Mouse (Mus musculus): Measurements from ENCODE around the gene Slc16a11. TPM values are rescaled to one million over a fixed set of nuclear protein-coding genes. Genes with fewer than 3 reads are reported as not detected.
A peak's percentile ranks its signal among the peaks of the same experiment; 100 is the strongest.

Slc16a11 gene
- total and polyA plus RNA-seq, 3 experiments: 0.34 to 9.6 (median 0.52) TPM

DNA sequence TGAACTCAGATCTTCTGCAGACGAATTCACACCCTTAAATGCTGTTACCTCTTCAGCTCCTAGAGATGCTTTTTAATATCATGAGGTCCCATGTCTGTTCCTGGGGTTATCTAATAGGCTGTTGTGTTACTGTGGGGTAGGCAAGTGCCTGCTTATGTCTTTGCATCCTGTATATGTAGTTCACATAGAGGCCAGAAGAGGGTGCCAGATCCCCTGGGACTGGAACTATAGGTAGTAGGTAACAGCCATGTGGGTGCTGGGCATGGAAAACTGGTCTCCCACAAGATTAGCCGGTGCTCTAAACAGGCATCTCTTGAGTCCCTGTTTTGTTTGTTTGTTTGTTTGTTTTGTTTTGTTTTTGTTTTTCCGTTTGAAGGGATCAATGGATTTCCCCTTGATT is 40.7 kb upstream of the Slc16a11 start:
- DNase-seq: no peak
- H3K27ac ChIP-seq: no peak overlapping the region
- H3K27me3 ChIP-seq (ENCODE audit: control insufficient read depth, insufficient read depth, low read length): no peaks in the 10 kb centered on the region
- 47% methylated on average over 3 of the region's 3 CpGs for whole genome bisulfite sequencing
- TF ChIP-seq EP300 (IDR thresholded peaks at IDR 0.05; ENCODE audit: insufficient read depth, low read depth, low read length): no peak
- peak; percentile 60 for TF ChIP-seq CTCF (IDR thresholded peaks at IDR 0.05)
- no peak for TF ChIP-seq POLR2A (IDR thresholded peaks at IDR 0.05; ENCODE audit: insufficient read depth, low read depth, low read length)
- no peaks in the 10 kb centered on the region for H3K36me3 ChIP-seq (ENCODE audit: control insufficient read depth, insufficient read depth, low read length)
- H3K9ac ChIP-seq (ENCODE audit: low read depth, low read length): no peak overlapping the region
- no peaks in the 10 kb centered on the region for H3K4me1 ChIP-seq (ENCODE audit: control insufficient read depth, insufficient read depth, low read length)
- H3K79me2 ChIP-seq (replicated peaks; ENCODE audit: control insufficient read depth, insufficient read depth, low read length): no peaks in the 10 kb centered on the region
- H3K4me3 ChIP-seq: no peak overlapping the region
- intact Hi-C loops (cut with DNase I): loop anchor here (5.0 kb wide), 1 partner anchor 40 kb away; the partner anchor contains the start of gene Slc16a11

DNA sequence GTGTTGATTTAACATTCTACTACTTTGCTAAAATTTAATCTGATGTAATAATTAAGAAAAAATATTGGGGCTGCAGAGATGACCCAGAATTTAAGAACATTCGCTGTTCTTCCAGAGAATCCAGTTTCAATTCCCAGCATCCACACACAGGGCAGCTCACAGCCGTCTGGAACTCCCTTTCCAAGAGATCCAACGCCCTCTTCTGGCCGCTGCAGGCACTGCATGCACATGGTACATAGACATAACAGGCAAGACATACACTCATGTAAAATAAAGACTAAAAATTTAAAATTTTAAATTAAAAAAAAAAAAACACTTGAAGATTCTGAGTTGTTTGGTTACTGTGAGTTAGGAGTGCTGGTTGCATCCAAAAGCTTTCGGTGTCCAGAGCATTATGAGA is 40.3 kb upstream of the Slc16a11 start:
- intact Hi-C loops (cut with DNase I): loop anchor here (5.0 kb wide), 1 partner anchor 40 kb away; the partner anchor contains the start of gene Slc16a11
- H3K9ac ChIP-seq (ENCODE audit: low read depth, low read length): no peak overlapping the region
- DNase-seq: no peak

DNA sequence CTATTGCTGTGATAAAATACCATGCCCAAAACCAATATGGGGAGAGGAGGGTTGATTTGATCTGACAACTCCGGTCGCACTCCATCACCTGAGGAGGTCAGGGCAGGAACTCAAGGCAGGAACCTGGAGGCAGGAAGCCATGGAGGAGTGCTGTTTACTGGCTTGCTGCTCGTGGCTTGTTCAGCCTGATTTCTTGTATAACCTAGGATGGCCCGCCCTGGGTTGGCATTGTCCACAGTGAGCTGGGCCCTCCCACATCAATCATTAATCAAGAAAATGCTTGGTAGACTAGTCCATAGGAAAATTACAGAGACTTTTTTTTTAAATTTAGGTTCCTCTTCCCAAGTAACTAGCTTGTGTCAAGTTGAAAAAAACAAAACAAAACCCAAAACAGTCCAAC is 38.1 kb upstream of the Slc16a11 start:
- Histone ChIP-seq H3K27me3 (ENCODE audit: control insufficient read depth, insufficient read depth, low read length) (no peaks in the 10 kb centered on the region), H3K79me2 (replicated peaks; ENCODE audit: control insufficient read depth, insufficient read depth, low read length) (no peaks in the 10 kb centered on the region), H3K4me3 (no peak overlapping the region), H3K27ac (no peak overlapping the region), H3K36me3 (ENCODE audit: control insufficient read depth, insufficient read depth, low read length) (no peaks in the 10 kb centered on the region), H3K4me1 (ENCODE audit: control insufficient read depth, insufficient read depth, low read length) (no peaks in the 10 kb centered on the region), H3K9ac (ENCODE audit: low read depth, low read length) (no peak overlapping the region)
- intact Hi-C loops (cut with DNase I): loop anchor here (5.0 kb wide), 1 partner anchor 38 kb away; the partner anchor contains the start of gene Slc16a11
- TF ChIP-seq POLR2A (IDR thresholded peaks at IDR 0.05; ENCODE audit: insufficient read depth, low read depth, low read length) (no peak), CTCF (IDR thresholded peaks at IDR 0.05) (no peak), EP300 (IDR thresholded peaks at IDR 0.05; ENCODE audit: insufficient read depth, low read depth, low read length) (no peak)
- no peak for DNase-seq
- WGBS: 80% methylated on average over 4 of the region's 4 CpGs

More for the DNA sequence above, 40.3 kb upstream of the Slc16a11 start:
- Histone ChIP-seq H3K79me2 (replicated peaks; ENCODE audit: control insufficient read depth, insufficient read depth, low read length) (no peaks in the 10 kb centered on the region), H3K4me3 (no peak overlapping the region), H3K4me1 (ENCODE audit: control insufficient read depth, insufficient read depth, low read length) (no peaks in the 10 kb centered on the region), H3K27me3 (ENCODE audit: control insufficient read depth, insufficient read depth, low read length) (no peaks in the 10 kb centered on the region), H3K36me3 (ENCODE audit: control insufficient read depth, insufficient read depth, low read length) (no peaks in the 10 kb centered on the region), H3K27ac (no peak overlapping the region)
- TF ChIP-seq EP300 (IDR thresholded peaks at IDR 0.05; ENCODE audit: insufficient read depth, low read depth, low read length) (no peak), POLR2A (IDR thresholded peaks at IDR 0.05; ENCODE audit: insufficient read depth, low read depth, low read length) (no peak), CTCF (IDR thresholded peaks at IDR 0.05) (no peak)
- 54% methylated on average over 5 of the region's 5 CpGs for WGBS

DNA sequence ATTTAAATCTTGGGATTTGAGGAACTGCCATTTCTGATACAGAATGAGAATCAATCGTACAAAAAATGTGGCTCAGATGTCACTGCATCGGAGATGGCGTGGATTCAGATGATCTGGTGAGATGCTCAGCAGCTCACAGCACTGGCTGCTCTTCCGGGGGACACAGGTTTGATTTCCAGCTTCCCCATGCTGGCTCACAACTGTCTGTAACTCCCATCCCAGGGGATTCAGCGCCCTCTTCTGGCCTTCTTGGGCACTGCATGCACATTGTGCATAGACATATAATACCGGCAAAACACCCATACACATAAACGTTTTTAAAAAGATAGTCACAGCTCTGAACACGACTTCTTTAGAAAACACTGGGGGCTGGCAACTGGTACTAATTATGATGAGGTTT is 34.9 kb upstream of the Slc16a11 start:
- Histone ChIP-seq H3K79me2 (replicated peaks; ENCODE audit: control insufficient read depth, insufficient read depth, low read length) (no peaks in the 10 kb centered on the region), H3K27me3 (ENCODE audit: control insufficient read depth, insufficient read depth, low read length) (no peaks in the 10 kb centered on the region), H3K27ac (no peak overlapping the region), H3K4me1 (ENCODE audit: control insufficient read depth, insufficient read depth, low read length) (no peaks in the 10 kb centered on the region), H3K4me3 (no peak overlapping the region), H3K36me3 (ENCODE audit: control insufficient read depth, insufficient read depth, low read length) (no peaks in the 10 kb centered on the region), H3K9ac (ENCODE audit: low read depth, low read length) (no peak overlapping the region)
- TF ChIP-seq EP300 (IDR thresholded peaks at IDR 0.05; ENCODE audit: insufficient read depth, low read depth, low read length) (no peak), CTCF (IDR thresholded peaks at IDR 0.05) (peak; percentile 37)
- DNase-seq: no peak
- intact Hi-C loops (cut with DNase I): no loop called here
- 71% methylated on average over 8 of the region's 8 CpGs for WGBS

- DNase-seq: no peak
- Histone ChIP-seq H3K4me3 (no peak overlapping the region), H3K9ac (ENCODE audit: low read depth, low read length) (no peak overlapping the region), H3K79me2 (replicated peaks; ENCODE audit: control insufficient read depth, insufficient read depth, low read length) (no peaks in the 10 kb centered on the region), H3K27me3 (ENCODE audit: control insufficient read depth, insufficient read depth, low read length) (no peaks in the 10 kb centered on the region), H3K4me1 (ENCODE audit: control insufficient read depth, insufficient read depth, low read length) (no peaks in the 10 kb centered on the region), H3K27ac (no peak overlapping the region), H3K36me3 (ENCODE audit: control insufficient read depth, insufficient read depth, low read length) (no peaks in the 10 kb centered on the region)
- WGBS: 80% methylated on average over 11 of the region's 11 CpGs
- intact Hi-C loops (cut with DNase I): no loop called here
- TF ChIP-seq EP300 (IDR thresholded peaks at IDR 0.05; ENCODE audit: insufficient read depth, low read depth, low read length): no peak
- no peak for TF ChIP-seq CTCF (IDR thresholded peaks at IDR 0.05)
- no peak for TF ChIP-seq POLR2A (IDR thresholded peaks at IDR 0.05; ENCODE audit: insufficient read depth, low read depth, low read length)
Measured at GRCm38 (mm10) chr11:70178311-70178710, 34.2 kb upstream of the Slc16a11 start.

DNA sequence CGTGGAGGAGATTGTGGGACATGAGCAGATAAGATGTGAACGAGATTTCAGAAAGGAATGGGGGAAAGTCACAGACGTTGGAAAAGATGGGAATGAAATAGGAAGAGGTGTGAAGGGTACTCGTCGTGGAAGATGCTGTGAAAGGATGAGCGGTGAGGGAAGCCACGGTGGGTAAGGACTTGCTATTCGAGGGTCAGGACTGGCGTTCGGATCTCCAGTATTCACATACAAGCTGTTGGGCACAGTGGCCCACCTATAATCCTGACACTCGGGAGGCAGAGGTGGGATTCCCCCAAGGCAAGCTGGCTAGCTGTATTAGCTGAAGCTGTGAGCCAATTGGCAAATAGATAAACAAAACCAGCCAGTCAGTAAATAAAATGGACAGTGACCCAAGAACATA is 33.8 kb upstream of the Slc16a11 start:
- H3K27me3 ChIP-seq (ENCODE audit: control insufficient read depth, insufficient read depth, low read length): no peaks in the 10 kb centered on the region
- WGBS: 72% methylated on average over 11 of the region's 11 CpGs
- H3K9ac ChIP-seq (ENCODE audit: low read depth, low read length): no peak overlapping the region
- TF ChIP-seq EP300 (IDR thresholded peaks at IDR 0.05; ENCODE audit: insufficient read depth, low read depth, low read length): no peak
- TF ChIP-seq POLR2A (IDR thresholded peaks at IDR 0.05; ENCODE audit: insufficient read depth, low read depth, low read length): no peak
- no peak for TF ChIP-seq CTCF (IDR thresholded peaks at IDR 0.05)
- H3K4me3 ChIP-seq: no peak overlapping the region
- H3K27ac ChIP-seq: no peak overlapping the region
- DNase-seq: no peak
- H3K4me1 ChIP-seq (ENCODE audit: control insufficient read depth, insufficient read depth, low read length): no peaks in the 10 kb centered on the region
- H3K79me2 ChIP-seq (replicated peaks; ENCODE audit: control insufficient read depth, insufficient read depth, low read length): no peaks in the 10 kb centered on the region
- intact Hi-C loops (cut with DNase I): no loop called here
- H3K36me3 ChIP-seq (ENCODE audit: control insufficient read depth, insufficient read depth, low read length): no peaks in the 10 kb centered on the region

Data from heart, adult 2 months (tissue).